Mouse (Mus musculus) C2C12 (cell line): ENCODE data around the gene Slc50a1. TPM values are rescaled to one million over a fixed set of nuclear protein-coding genes. Genes with fewer than 3 reads are reported as not detected.

ENCODE experiments used
- H3K27me3 ChIP-seq: one replicate; pipeline ENCODE4 v1.6.1; 2011; ENCODE audit not compliant: control insufficient read depth, insufficient read depth, insufficient read length
- H3K36me3 ChIP-seq: one replicate; pipeline ENCODE4 v1.6.1; 2011; ENCODE audit not compliant: control insufficient read depth, insufficient read depth
- H3K4me3 ChIP-seq: one replicate; pipeline ENCODE4 v1.5.1; 2011; ENCODE audit warnings: mild to moderate bottlenecking, control low read depth; ENCODE audit not compliant: poor library complexity, insufficient read depth, severe bottlenecking
- H3K79me2 ChIP-seq: one replicate; pipeline ENCODE4 v1.6.1; 2011; ENCODE audit not compliant: control insufficient read depth, insufficient read depth
- H3K79me3 ChIP-seq: one replicate; pipeline ENCODE4 v1.6.1; 2011; ENCODE audit warnings: low read depth, control low read depth
- H3ac ChIP-seq: one replicate; pipeline ENCODE3; 2011; ENCODE audit warnings: low read depth; ENCODE audit not compliant: control insufficient read depth, insufficient read length
- CEBPB ChIP-seq: IDR thresholded peaks from one replicate; pipeline ENCODE4 v1.6.1; 2011; ENCODE audit warnings: low read depth, mild to moderate bottlenecking, control low read depth, moderate library complexity
- CTCF ChIP-seq: IDR thresholded peaks from one replicate; pipeline ENCODE4 v1.5.1; 2011; ENCODE audit not compliant: control insufficient read depth, insufficient read depth, insufficient read length
- FOSL1 ChIP-seq: IDR thresholded peaks from one replicate; pipeline ENCODE4 v1.8.0; 2011; ENCODE audit warnings: mild to moderate bottlenecking, low read length; ENCODE audit not compliant: poor library complexity, insufficient read depth, severe bottlenecking
- MAX ChIP-seq: IDR thresholded peaks from one replicate; pipeline ENCODE4 v1.6.1; 2011; ENCODE audit warnings: mild to moderate bottlenecking, control low read depth
- MYOD1 ChIP-seq: IDR thresholded peaks from one replicate; pipeline ENCODE4 v1.6.1; 2011; ENCODE audit warnings: low read depth; ENCODE audit not compliant: control insufficient read depth, insufficient read length
- MYOG ChIP-seq: IDR thresholded peaks from one replicate; pipeline ENCODE4 v1.6.1; 2011; ENCODE audit not compliant: control insufficient read depth, insufficient read length; ENCODE audit errors: extremely low read depth
- USF1 ChIP-seq: IDR thresholded peaks from one replicate; pipeline ENCODE4 v1.6.1; 2011; ENCODE audit warnings: low read depth, mild to moderate bottlenecking, control low read depth, moderate library complexity
- polyA plus RNA-seq: library from polyadenylated mRNA; unstranded; fragments of >200 nt; fragmentation: generic; extraction: Trizol; gene quantifications from one replicate; pipeline ENCODE4 v1.2.1, GENCODE M21; 2012; ENCODE audit warnings: missing spikeins

The Slc50a1 gene
- polyA plus RNA-seq, 1 experiment = 48.7 TPM

- H3K79me2 ChIP-seq = peaks cover 25% of the 10 kb centered on the region
- peaks cover 12% of the 10 kb centered on the region for H3K79me3 ChIP-seq
- TF ChIP-seq CTCF = peak; percentile 92
- TF ChIP-seq MAX = no peak
- TF ChIP-seq USF1 = no peak
- no peak overlapping the region for H3ac ChIP-seq
- H3K27me3 ChIP-seq = peaks cover 5% of the 10 kb centered on the region
- no peaks in the 10 kb centered on the region for H3K36me3 ChIP-seq
- no peak overlapping the region for H3K4me3 ChIP-seq
Observed at GRCm38 (mm10) chr3:89281579-89282290, 11.4 kb upstream of the Slc50a1 start.

- Histone ChIP-seq H3K4me3 (peak within 1 kb of the TSS; percentile 45), H3K79me3 (peaks cover 12% of the 10 kb centered on the region), H3K27me3 (peaks cover 5% of the 10 kb centered on the region), H3ac (no peak within 1 kb of the TSS), H3K79me2 (peaks cover 30% of the 10 kb centered on the region), H3K36me3 (no peaks in the 10 kb centered on the region)
- TF ChIP-seq MYOD1 (no peak), USF1 (no peak), FOSL1 (no peak), MAX (no peak), CEBPB (no peak)
Observed at GRCm38 (mm10) chr3:89280606-89281511, 10.5 kb upstream of the Slc50a1 start, which contains the start of gene Efna1. Efna1 (minus strand) TSS chr3:89281142.

GRCm38 (mm10) chr3:89280050-89280605 is 9.8 kb upstream of the Slc50a1 start:
- H3K79me2 ChIP-seq = peaks cover 32% of the 10 kb centered on the region
- H3K36me3 ChIP-seq = peaks cover 5% of the 10 kb centered on the region
- peaks cover 12% of the 10 kb centered on the region for H3K79me3 ChIP-seq
- H3K27me3 ChIP-seq = no peaks in the 10 kb centered on the region
- TF ChIP-seq MYOG (no peak), FOSL1 (no peak), CEBPB (no peak), USF1 (no peak), MYOD1 (no peak), CTCF (no peak)
- peak overlapping the region; percentile 55 for H3ac ChIP-seq
- H3K4me3 ChIP-seq = peak overlapping the region; percentile 45

GRCm38 (mm10) chr3:89279153-89279890 is 9.0 kb upstream of the Slc50a1 start:
- Histone ChIP-seq H3ac (peak overlapping the region; percentile 87), H3K79me2 (peaks cover 32% of the 10 kb centered on the region), H3K27me3 (no peaks in the 10 kb centered on the region), H3K4me3 (peak overlapping the region; percentile 45), H3K79me3 (peaks cover 12% of the 10 kb centered on the region), H3K36me3 (peaks cover 8% of the 10 kb centered on the region)
- TF ChIP-seq USF1 (no peak), MYOD1 (no peak), MYOG (no peak), CTCF (no peak)

GRCm38 (mm10) chr3:89278643-89279042 is 8.3 kb upstream of the Slc50a1 start:
- peaks cover 32% of the 10 kb centered on the region for H3K79me2 ChIP-seq
- peak overlapping the region; percentile 45 for H3K4me3 ChIP-seq
- no peak for TF ChIP-seq CEBPB
- TF ChIP-seq MAX = no peak
- TF ChIP-seq CTCF = no peak
- TF ChIP-seq FOSL1 = no peak
- TF ChIP-seq MYOG = no peak
- no peak for TF ChIP-seq MYOD1
- no peak for TF ChIP-seq USF1
- H3K36me3 ChIP-seq = peaks cover 8% of the 10 kb centered on the region
- H3ac ChIP-seq = peak overlapping the region; percentile 87
- peaks cover 12% of the 10 kb centered on the region for H3K79me3 ChIP-seq
- no peaks in the 10 kb centered on the region for H3K27me3 ChIP-seq
